Mouse (Mus musculus) lung, postnatal 0 days (tissue): ENCODE results near the gene Trim42.

ENCODE experiments used
- CTCF ChIP-seq: IDR thresholded peaks from 2 replicates; pipeline ENCODE4 v1.5.1; 2016; ENCODE audit warnings: antibody characterized with exemption, mild to moderate bottlenecking
- EP300 ChIP-seq: IDR thresholded peaks from 2 replicates; pipeline ENCODE4 v1.6.1; 2016; ENCODE audit warnings: antibody characterized with exemption, mild to moderate bottlenecking, control low read depth

GRCm38 (mm10) chr9:97341772-97342171, 28.0 kb downstream of the Trim42 start:
- TF ChIP-seq CTCF (no peak), EP300 (no peak)
